In the genomic region with DNA sequence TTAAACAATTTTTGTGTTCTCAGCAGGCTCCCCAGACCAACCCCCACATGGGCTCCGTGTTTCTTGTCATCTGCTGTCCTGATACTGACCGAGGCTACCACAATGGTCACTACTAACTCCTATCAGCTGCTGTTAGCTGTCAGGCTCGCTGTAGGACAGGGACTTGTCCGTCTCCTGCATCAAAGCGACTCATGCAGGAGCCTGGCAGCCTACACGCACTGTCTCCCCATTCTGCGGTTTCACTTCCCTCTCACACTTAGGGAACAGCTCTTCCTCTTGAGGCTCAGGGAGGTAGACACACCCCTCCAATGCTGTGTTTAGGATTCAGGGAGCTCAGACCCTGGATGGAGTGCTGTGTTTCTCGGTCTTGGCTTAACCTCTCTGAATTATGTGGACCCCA, we compare ENCODE assay signal across 17 mouse cellular contexts.
A peak's percentile ranks its signal among the peaks of the same experiment; 100 is the strongest.
DNase-seq lines count a peak whose midpoint lies in the region; ATAC-seq and TF ChIP-seq lines count a peak whose summit lies in the region.
"Had no signal": no experiment of that assay in that cellular context is flagged by ENCODE, and none has a peak within 500 bp of the region (broad histone marks: within the 10 kb centered on the region; RNA-seq: fewer than 3 reads in every experiment).

No protein-coding gene starts in this region.

- no peak overlapping the region for H3K4me3 ChIP-seq in kidney, embryonic 15.5 days (replicated peaks)
- no peak overlapping the region for H3K4me3 ChIP-seq in kidney, embryonic 16.5 days (ENCODE audit: low read length)
- H3K4me3 ChIP-seq in CH12.LX (replicated peaks in 1 of 3; ENCODE audit: low read depth in 2 of 3, low read length in 2 of 3, poor library complexity in 1 of 3) = no peak overlapping the region
- H3K4me3 ChIP-seq in embryonic facial prominence, embryonic 13.5 days = no peak overlapping the region
- H3K4me3 ChIP-seq: hindbrain, embryonic 15.5 days had no signal

- no peaks in the 10 kb centered on the region for H3K9me3 ChIP-seq in kidney, embryonic 15.5 days (replicated peaks)
- no peaks in the 10 kb centered on the region for H3K9me3 ChIP-seq in kidney, embryonic 16.5 days (ENCODE audit: low read length)
- H3K9me3 ChIP-seq in CH12.LX (replicated peaks; ENCODE audit: low read length) = no peaks in the 10 kb centered on the region
- no peaks in the 10 kb centered on the region for H3K9me3 ChIP-seq in embryonic facial prominence, embryonic 13.5 days
- H3K9me3 ChIP-seq: hindbrain, embryonic 15.5 days had no signal

- TF ChIP-seq POLR2A in CH12.LX (IDR thresholded peaks at IDR 0.05; ENCODE audit: low read depth, low read length) = no peak

- TF ChIP-seq EP300 in CH12.LX (IDR thresholded peaks at IDR 0.05; ENCODE audit: low read length) = no peak

- TF ChIP-seq RAD21 in CH12.LX (IDR thresholded peaks at IDR 0.05; ENCODE audit: low read depth, low read length) = no peak

- no peaks in the 10 kb centered on the region for H3K36me3 ChIP-seq in kidney, embryonic 15.5 days
- no peaks in the 10 kb centered on the region for H3K36me3 ChIP-seq in kidney, embryonic 16.5 days (ENCODE audit: insufficient read depth, low read length)
- no peaks in the 10 kb centered on the region for H3K36me3 ChIP-seq in CH12.LX (replicated peaks in 1 of 2; ENCODE audit: control insufficient read depth in 1 of 2, insufficient read depth in 1 of 2, low read length in 1 of 2)
- no peaks in the 10 kb centered on the region for H3K36me3 ChIP-seq in embryonic facial prominence, embryonic 13.5 days
- H3K36me3 ChIP-seq: hindbrain, embryonic 15.5 days had no signal

- in situ Hi-C loops in CH12.LX (cut with MboI; ENCODE audit: low pct_ligation_motif_present, low pct_unique_long_range_greater_than_20kb, low sequenced_read_pairs) = no loop called here

- H3K79me2 ChIP-seq in CH12.LX (replicated peaks; ENCODE audit: control insufficient read depth, extremely low read depth, insufficient read depth, poor library complexity, severe bottlenecking) = no peaks in the 10 kb centered on the region

- H3K4me1 ChIP-seq in kidney, embryonic 15.5 days = peaks cover 25% of the 10 kb centered on the region
- H3K4me1 ChIP-seq in kidney, embryonic 16.5 days (ENCODE audit: insufficient read depth, low read length) = peaks cover 22% of the 10 kb centered on the region
- H3K4me1 ChIP-seq in CH12.LX (ENCODE audit: control insufficient read depth in 1 of 2, insufficient read depth in 2 of 2) = peaks cover 16 to 36% of the 10 kb centered on the region in 2 experiments
- H3K4me1 ChIP-seq in embryonic facial prominence, embryonic 13.5 days = peaks cover 25% of the 10 kb centered on the region

- no peak overlapping the region for H3K4me2 ChIP-seq in kidney, embryonic 15.5 days
- no peak overlapping the region for H3K4me2 ChIP-seq in kidney, embryonic 16.5 days (replicated peaks; ENCODE audit: low read depth, low read length)
- peak overlapping the region; percentile 0; the same call in 1 of the 2 replicates for H3K4me2 ChIP-seq in CH12.LX (ENCODE audit: insufficient read depth, low read depth, poor library complexity, severe bottlenecking)
- no peak overlapping the region for H3K4me2 ChIP-seq in embryonic facial prominence, embryonic 13.5 days
- H3K4me2 ChIP-seq: hindbrain, embryonic 15.5 days had no signal

- DNase-seq in CH12.LX (ENCODE audit: extremely low read depth) = peak; percentile 20
- DNase-seq in layer of hippocampus, adult 9-10 months (ENCODE audit: low spot score) = no peak
- DNase-seq: cerebellum, postnatal 10 days; heart, adult 18-20 months; kidney, adult 9 months; liver; lung, adult 18-20 months; right cerebral cortex, postnatal 4 days; thymus, adult 18-20 months had no signal

- no peak for TF ChIP-seq CTCF in CH12.LX (conservative IDR thresholded peaks at IDR 0.05 in 1 of 2, IDR thresholded peaks at IDR 0.05 in 1 of 2; ENCODE audit: low read depth in 2 of 2, low read length in 2 of 2)

- no peak for ATAC-seq in kidney, embryonic 15.5 days (replicated peaks; ENCODE audit: low FRiP score)
- ATAC-seq in kidney, embryonic 16.5 days (ENCODE audit: low FRiP score, low TSS enrichment) = no peak
- no peak for ATAC-seq in embryonic facial prominence, embryonic 13.5 days (ENCODE audit: insufficient number of reproducible peaks, insufficient read depth, low FRiP score, low TSS enrichment, low read depth)
- ATAC-seq in megakaryocyte progenitor cell, adult 5-6 weeks (replicated peaks; ENCODE audit: poor library complexity) = peak; percentile 61
- no peak for ATAC-seq in inflammation-experienced regulatory T-cells, adult 6 months
- ATAC-seq: activated CD4-positive, CD25-positive, alpha-beta regulatory T cell, adult 4 months had no signal

- H3K9ac ChIP-seq in kidney, embryonic 15.5 days = no peak overlapping the region
- no peak overlapping the region for H3K9ac ChIP-seq in kidney, embryonic 16.5 days (replicated peaks; ENCODE audit: low read length)
- no peak overlapping the region for H3K9ac ChIP-seq in CH12.LX (ENCODE audit: insufficient read depth, low read depth)
- no peak overlapping the region for H3K9ac ChIP-seq in embryonic facial prominence, embryonic 13.5 days
- H3K9ac ChIP-seq: hindbrain, embryonic 15.5 days had no signal

- dilution Hi-C loops in CH12.LX (cut with MboI; ENCODE audit: extremely low pct_ligation_motif_present, extremely low pct_unique_long_range_greater_than_20kb, low sequenced_read_pairs) = no loop called here

- 62% methylated on average over 8 of the region's 8 CpGs for WGBS in kidney, embryonic 15.5 days
- whole genome bisulfite sequencing in kidney, embryonic 16.5 days = 58% methylated on average over 8 of the region's 8 CpGs
- WGBS in embryonic facial prominence, embryonic 13.5 days = 49% methylated on average over 8 of the region's 8 CpGs

- H3K27me3 ChIP-seq in kidney, embryonic 15.5 days = no peaks in the 10 kb centered on the region
- H3K27me3 ChIP-seq in kidney, embryonic 16.5 days (ENCODE audit: insufficient read depth, low read length) = no peaks in the 10 kb centered on the region
- H3K27me3 ChIP-seq in CH12.LX (replicated peaks) = no peaks in the 10 kb centered on the region
- peaks cover under 1% of the 10 kb centered on the region; the same call in 1 of the 2 replicates for H3K27me3 ChIP-seq in embryonic facial prominence, embryonic 13.5 days
- H3K27me3 ChIP-seq: hindbrain, embryonic 15.5 days had no signal

- H3K27ac ChIP-seq in kidney, embryonic 15.5 days = peak overlapping the region; percentile 45; the same call in 1 of the 2 replicates
- H3K27ac ChIP-seq in kidney, embryonic 16.5 days (ENCODE audit: low read length) = no peak overlapping the region
- H3K27ac ChIP-seq in CH12.LX (ENCODE audit: insufficient read depth, low read depth) = no peak overlapping the region
- H3K27ac ChIP-seq in embryonic facial prominence, embryonic 13.5 days = 0 out of 2 replicates have a peak overlapping the region, but pooled peaks have one; percentile 22
- H3K27ac ChIP-seq: hindbrain, embryonic 15.5 days; macrophage had no signal

TF ChIP-seq in CH12.LX, 34 proteins besides CTCF, POLR2A, EP300 and RAD21:
- TF ChIP-seq TBP (conservative IDR thresholded peaks at IDR 0.05; ENCODE audit: low read depth, low read length) (no peak), SMC3 (IDR thresholded peaks at IDR 0.05; ENCODE audit: low read depth, low read length) (no peak), USF1 (IDR thresholded peaks at IDR 0.05; ENCODE audit: low read depth, low read length) (no peak), JUN (IDR thresholded peaks at IDR 0.05; ENCODE audit: insufficient read depth, low read depth, low read length) (no peak), ZMIZ1 (IDR thresholded peaks at IDR 0.05; ENCODE audit: low read depth, low read length) (no peak), IRF4 (IDR thresholded peaks at IDR 0.05; ENCODE audit: low read depth, low read length) (peak; percentile 41; the same call in 1 of the 2 replicates), MXI1 (IDR thresholded peaks at IDR 0.05; ENCODE audit: low read depth, low read length) (no peak), MEF2A (IDR thresholded peaks at IDR 0.05; ENCODE audit: borderline replicate concordance, low read depth, low read length) (no peak), PAX5 (IDR thresholded peaks at IDR 0.05; ENCODE audit: low read length) (no peak)

Comparison
In these comparisons a context has a peak if more than half of its experiments do, and no peak if none do; other contexts are left out.
1. H3K27ac ChIP-seq: peak in kidney, embryonic 15.5 days (single experiment) and embryonic facial prominence, embryonic 13.5 days (single experiment); none in kidney, embryonic 16.5 days (single experiment) and CH12.LX (single experiment).